Mouse (Mus musculus) urinary bladder, postnatal 14 days (tissue): ENCODE measurements around the gene Ms4a6b.
"Not testable (repeated sequence)": the region's sequence is repeated elsewhere in the genome, so short reads cannot be mapped to it uniquely, and the experiment has no call there.

ENCODE experiments used
- DNase-seq: peaks from one replicate; pipeline ENCODE4 v3.0.0; 2021; ENCODE audit warnings: low spot score

Gene Ms4a6b

DNA sequence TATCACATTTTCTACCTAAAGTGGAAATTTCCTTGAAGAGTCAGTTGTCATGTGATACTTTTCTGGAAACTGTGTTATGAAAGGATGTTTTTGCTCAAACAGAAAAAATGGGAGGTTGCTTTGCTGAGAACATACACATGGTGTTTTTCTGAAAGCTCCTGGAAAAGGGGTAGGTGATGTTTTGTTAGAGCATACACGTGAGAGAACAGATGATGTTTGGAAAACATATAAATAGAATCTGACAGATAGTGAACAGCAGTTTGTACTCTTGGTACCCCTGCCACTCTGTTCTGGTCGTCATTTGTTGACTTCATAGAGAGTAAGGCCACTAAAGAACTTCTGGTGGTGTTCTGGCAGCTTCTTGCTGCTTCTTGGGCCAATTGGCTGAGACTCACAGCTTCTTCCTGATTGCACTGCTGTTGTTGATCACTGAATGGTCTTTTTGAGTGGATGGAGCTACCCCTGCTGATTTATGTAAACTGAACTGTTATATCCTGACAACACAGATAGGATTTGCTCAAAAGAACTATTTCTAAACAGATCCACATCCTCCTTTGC lies 17.7 kb downstream of the Ms4a6b start:
- peak; percentile 34 for DNase-seq

GRCm38 (mm10) chr19:11536593-11536992 lies 20.3 kb downstream of the Ms4a6b start, which contains the start of gene Ms4a4d:
Gene Ms4a4d, plus strand, starts transcription at chr19:11536801.
- DNase-seq, result peak; percentile 58

DNA sequence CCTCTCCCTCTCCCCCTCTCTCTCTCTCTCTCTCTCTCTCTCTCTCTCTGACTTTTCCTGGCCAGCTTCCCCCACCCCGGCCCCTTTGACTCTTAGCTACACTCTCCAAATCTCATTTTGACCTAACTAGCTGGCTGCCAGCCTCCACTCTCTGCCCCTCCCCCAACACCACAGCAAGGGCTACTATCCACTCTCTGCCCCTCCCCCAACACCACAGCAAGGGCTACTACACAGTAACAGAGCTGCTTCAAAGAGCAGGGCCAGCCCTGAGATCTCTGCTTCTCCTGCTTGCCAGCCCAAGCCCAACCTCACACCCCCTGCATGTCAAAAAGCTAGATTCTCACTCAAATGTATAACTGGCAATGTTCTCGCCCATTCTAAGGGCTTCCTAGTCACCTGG lies 21.0 kb downstream of the Ms4a6b start:
- no peak for DNase-seq

GRCm38 (mm10) chr19:11540166-11540821 lies 24.0 kb downstream of the Ms4a6b start:
- DNase-seq, result not testable (repeated sequence)

GRCm38 (mm10) chr19:11544383-11544782 lies 28.1 kb downstream of the Ms4a6b start:
- not testable (repeated sequence) for DNase-seq

- DNase-seq, result no peak
These were observed 31.6 kb downstream of the Ms4a6b start for GRCm38 (mm10) chr19:11547911-11548310.

DNA sequence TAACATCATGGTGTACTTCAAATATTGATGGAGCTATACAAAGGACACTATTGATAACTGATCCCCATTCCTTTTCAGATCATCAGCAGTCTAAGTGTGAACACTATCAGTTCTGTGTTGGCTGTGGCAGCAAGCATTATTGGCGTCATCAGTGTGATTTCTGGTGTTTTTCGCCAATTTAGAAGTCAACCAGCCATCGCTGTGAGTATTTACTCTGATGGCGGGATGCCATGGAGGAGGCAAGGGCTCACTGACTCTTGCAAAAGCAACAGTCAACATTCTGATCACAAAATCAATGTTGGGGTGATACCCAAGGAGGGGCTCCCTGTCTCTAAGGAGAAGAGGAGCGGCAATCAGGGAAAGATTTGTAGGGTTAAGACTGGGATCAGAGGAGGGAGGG lies 38.4 kb downstream of the Ms4a6b start:
- no peak for DNase-seq

- not testable (repeated sequence) for DNase-seq
These were observed 43.2 kb downstream of the Ms4a6b start for GRCm38 (mm10) chr19:11559560-11559959.

- DNase-seq, result no peak
These were observed 58.7 kb downstream of the Ms4a6b start for GRCm38 (mm10) chr19:11574965-11575364.
